Mouse (Mus musculus) MEL-GATA-1-ER (cell line): ENCODE data around the gene Hsf2bp.

Experiments
- DNase-seq: peaks from one replicate; pipeline ENCODE4 v3.0.0-alpha.2; 2012; ENCODE audit warnings: low read depth; ENCODE audit errors: extremely low read depth

Hsf2bp gene

GRCm38 (mm10) chr17:32034322-32034721 is 1.8 kb downstream of the Hsf2bp start:
- no peak for DNase-seq

- DNase-seq, result no peak
Observed at GRCm38 (mm10) chr17:32031684-32032083, 4.5 kb downstream of the Hsf2bp start.

DNA sequence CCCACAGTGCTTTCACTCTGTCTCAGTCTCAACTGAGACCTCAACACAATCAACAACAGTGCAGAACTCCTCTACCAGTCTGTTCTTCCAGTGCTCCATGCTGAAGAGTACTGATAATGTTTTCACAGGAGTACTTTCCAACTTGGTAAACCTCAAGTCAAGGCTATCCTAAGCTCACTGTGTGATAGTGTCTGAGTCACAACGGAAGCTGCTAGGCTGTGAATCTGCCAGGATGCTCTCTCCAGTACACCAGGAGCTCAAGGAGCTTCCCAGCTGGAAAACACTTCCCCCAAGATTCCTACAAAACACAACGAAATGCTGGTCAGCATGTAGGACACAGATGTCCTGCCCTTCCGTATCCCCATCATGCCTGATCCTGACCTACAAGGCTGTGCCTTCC is 7.8 kb downstream of the Hsf2bp start:
- DNase-seq, result no peak

GRCm38 (mm10) chr17:32027666-32028065 is 8.5 kb downstream of the Hsf2bp start:
- peak; percentile 36 for DNase-seq

- DNase-seq, result no peak
Observed at GRCm38 (mm10) chr17:32025386-32025785, 10.8 kb downstream of the Hsf2bp start.

- DNase-seq, result no peak
Observed at GRCm38 (mm10) chr17:32024671-32025073, 11.5 kb downstream of the Hsf2bp start.

- no peak for DNase-seq
Observed at GRCm38 (mm10) chr17:32023088-32023487, 13.1 kb downstream of the Hsf2bp start.

GRCm38 (mm10) chr17:32022551-32022950 is 13.6 kb downstream of the Hsf2bp start:
- DNase-seq, result no peak

DNA sequence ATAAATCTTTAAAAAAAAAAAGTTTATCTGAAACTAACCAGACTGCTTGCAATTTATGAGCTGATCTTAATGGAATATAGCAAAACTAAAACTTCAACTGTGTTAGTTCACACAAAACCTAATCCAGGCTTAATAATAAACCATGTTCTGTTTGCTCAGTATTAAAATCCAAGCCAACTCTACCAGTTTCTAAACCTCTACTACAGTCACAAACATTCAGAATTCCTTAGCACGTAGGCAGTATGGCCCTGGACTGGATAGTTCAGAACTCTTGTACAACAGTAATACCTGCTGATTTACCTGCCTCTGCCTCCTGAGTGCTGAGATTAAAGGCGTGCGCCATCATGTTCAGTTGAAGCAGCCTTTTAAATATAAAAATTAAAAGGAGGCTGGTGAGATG is 14.2 kb downstream of the Hsf2bp start:
- no peak for DNase-seq

DNA sequence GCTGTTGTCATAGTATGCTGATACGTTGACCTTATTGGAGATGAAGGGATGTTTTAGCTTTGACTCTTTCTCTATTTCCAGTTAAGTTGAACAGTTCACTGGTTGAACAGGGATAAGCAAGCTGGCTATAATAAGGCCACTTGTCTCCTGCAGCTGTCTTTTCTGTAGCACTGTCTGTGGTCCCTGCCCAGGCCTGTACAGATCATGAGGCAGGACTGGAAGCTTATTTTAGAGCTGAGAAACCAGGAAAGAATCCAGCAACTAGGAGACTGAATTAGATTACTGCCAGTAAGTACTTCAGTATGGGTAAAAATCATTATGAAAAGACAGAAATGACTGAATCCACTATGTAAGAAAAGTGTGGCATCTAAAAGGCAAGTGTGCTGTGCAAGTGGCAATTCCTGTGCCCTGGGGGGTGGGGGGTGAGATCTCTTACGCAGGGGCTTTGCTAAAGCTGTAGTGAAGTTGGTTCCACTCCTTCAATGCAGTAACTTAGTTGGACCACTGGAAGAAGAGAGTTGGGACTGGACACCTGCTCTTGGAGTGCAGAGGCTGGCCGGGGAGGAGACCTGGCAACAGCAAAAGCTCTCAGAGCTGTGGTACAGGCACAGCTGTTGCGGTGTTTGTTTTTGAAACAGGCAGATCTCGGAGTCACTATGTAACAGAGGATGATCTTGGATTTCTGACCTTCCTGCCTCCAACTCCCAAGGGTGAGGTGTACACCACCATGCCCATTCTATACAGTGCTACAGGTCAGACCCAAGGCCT is 17.8 kb downstream of the Hsf2bp start:
- no peak for DNase-seq

DNA sequence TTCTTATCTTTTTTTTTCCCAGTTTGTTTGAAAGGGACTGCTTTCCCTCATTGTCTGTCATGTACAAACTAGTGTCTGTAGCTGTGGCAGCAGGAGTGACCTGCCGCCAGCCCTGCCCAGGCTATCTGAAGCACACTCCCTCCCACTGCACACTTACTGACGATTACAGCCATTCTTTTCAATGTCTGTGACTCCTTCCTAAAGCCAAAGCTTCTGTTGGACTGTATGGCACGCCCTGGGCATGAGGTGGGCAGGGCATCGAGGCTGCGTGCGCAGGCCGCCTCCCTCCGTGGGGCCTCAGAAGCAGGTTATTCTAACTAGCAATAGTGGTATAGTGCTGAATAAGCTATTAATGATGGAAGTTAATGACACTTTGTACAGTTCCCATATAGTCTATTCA is 19.7 kb downstream of the Hsf2bp start:
- no peak for DNase-seq

DNA sequence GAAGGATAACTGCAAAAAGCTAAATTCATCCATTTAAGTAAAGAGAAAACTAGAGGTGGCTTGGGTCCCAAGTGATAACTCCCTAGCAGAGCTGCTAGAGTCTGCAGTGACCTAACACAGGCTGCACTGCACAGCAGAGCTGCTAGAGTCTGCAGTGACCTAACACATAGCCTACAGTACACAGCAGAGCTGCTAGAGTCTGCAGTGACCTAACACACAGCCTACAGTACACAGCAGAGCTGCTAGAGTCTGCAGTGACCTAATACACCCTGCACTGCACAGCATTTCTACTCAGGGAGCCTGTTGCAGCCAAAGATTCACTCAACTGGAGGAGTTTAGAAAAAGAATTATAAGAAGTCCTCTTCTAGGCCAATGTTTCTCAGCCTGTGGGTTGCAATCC is 22.5 kb downstream of the Hsf2bp start:
- DNase-seq, result no peak

DNA sequence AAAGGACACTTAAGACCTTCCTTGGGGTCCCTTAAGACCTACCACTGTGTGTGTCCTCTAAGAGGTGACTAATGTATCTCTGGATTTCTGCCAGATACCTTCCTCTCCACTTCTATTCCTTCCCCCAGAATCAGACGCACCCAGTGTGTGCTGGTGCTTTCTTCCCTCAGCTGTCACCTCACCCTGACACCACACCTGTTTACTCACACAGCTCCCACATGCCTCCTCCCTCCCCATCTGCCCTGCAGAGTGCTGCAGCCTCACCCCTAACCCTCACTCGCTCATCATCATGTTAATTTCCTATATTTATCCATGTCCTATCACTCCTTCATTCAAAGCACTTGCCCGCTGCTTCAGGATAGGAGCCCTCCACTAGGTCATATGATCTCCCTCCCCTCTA is 23.9 kb downstream of the Hsf2bp start:
- DNase-seq, result no peak

GRCm38 (mm10) chr17:32011694-32012093 is 24.5 kb downstream of the Hsf2bp start:
- no peak for DNase-seq

DNA sequence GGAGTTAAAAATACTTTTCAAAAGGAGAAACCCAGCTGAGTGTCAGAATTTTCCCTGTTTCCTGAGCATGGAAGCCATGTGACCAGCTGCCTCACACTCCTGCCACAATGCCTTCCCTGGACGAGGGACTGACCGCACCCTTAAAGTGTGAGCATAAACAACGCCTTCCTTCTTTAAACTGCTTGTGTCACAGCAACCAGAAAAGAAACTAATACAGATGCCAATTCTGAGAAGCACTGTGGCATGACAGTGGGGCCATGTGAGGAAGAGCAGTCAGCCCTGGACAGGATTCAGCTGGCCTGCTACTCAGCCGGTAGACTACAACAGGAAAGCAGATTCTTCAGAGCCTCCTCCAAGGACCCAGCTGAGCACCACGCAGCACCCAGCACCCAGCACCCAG is 29.3 kb downstream of the Hsf2bp start:
- DNase-seq, result no peak

DNA sequence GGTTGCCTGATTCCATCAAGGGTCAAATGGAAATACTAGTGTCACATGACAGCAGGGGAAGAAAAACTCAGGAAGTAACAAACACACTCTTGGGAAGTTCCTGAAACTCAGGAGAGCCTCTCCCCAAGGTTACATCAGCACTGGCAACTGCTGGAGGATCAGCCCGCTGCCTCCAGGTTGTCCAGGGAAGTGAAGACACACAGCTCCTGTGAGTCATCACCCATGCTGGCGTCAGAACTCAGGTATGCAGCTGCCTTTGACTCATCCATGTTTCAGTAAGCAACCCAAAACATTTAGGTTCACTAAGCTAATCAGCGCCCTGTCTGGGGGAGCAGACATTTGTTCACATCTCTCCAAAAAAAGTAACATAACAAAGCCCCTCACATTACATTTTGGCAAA is 32.9 kb downstream of the Hsf2bp start:
- DNase-seq, result no peak

DNA sequence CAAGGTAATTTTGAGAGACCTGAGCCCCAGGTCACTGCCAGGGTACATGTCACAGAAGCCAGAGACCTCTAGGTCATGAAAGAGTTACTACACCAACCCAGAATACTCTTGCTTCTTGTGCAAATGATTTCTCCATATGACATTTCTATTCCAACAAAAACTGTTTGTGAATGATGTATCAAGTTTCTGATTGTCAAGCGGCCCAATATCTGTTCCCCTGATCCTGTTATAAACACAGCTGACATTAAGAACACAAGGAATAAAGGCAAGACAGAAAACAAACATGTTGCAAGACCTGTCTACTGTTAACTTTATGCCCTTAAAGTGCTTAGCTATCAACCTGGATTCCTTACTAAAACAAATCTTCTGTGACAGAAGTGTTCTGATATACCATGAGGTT is 37.8 kb downstream of the Hsf2bp start:
- DNase-seq, result no peak

DNA sequence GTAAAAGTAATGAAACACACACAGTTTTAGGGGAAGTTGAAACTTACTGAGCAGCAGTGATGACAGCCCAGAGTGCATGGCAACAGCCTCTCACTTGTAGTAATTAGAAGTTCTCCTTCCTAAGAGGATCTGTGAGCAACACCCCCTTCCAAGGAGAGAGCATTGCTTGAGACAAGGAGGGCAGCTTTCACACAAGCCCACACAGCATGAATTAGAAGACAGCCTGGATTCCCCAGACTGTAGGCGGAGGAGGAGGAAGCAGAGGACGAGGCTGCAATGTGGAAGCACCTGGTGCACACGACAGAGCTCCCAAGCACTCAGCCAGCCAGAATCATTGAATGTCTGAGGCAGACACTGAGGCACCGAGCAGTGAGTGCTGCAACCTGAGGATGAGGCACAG is 39.8 kb downstream of the Hsf2bp start:
- DNase-seq, result no peak

DNA sequence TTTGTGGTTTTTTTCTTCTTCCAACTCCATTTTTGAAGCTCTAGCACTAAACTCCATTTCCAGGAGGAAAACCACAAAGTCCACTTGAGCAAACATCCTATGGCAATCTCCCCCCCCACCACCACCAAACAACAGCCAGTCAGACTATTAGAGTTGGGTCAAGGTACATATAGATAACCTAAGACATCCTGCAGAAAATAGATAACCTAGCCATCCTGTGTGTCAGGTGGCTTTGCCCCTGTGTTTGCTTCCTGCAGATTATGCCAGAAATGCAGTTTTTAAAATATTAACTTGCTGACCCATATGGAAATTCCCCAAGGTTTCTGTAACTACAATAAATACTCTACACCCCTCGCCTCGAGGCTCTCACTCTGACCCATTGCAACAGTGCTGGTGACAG is 40.4 kb downstream of the Hsf2bp start:
- no peak for DNase-seq

DNA sequence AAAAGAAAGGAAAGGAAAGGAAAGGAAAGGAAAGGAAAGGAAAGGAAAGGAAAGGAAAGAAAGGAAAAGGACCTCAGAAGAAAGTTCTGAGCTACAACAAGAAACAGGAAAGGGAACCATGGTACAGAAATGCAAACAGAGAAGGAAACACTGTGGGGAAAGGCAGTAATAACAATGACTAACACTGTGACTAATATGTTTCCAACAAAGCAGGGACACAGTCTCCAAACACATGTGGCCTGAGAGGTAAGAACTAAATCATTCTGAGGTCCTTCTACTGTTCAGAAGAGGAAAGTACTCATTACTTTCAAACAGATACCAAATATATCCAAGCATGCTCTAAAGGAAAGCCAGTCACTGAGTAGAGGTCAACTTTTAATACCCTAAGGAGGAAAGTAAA is 42.0 kb downstream of the Hsf2bp start:
- no peak for DNase-seq

- no peak for DNase-seq
Observed at GRCm38 (mm10) chr17:31993354-31993753, 42.8 kb downstream of the Hsf2bp start.

DNA sequence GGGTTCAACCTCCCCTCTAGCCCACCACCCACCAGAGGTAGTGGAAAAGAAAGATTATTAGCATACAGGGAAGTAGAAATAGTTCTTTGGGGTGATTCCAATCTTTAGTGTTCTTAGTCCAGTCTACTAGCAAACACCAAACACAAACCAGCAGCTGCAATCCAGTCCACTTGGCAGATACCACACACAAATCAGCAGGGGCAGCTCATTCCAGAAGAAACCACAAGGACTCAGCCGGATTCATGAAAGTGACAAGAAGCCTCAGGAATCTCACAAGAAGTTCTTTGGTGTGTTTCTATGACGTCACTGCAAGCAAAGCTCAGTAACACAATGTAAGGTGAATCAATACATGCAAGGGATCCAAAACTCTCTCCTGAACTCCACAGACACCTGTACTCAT is 44.1 kb downstream of the Hsf2bp start:
- DNase-seq, result no peak

- DNase-seq, result no peak
Observed at GRCm38 (mm10) chr17:31989035-31989434, 47.1 kb downstream of the Hsf2bp start.

DNA sequence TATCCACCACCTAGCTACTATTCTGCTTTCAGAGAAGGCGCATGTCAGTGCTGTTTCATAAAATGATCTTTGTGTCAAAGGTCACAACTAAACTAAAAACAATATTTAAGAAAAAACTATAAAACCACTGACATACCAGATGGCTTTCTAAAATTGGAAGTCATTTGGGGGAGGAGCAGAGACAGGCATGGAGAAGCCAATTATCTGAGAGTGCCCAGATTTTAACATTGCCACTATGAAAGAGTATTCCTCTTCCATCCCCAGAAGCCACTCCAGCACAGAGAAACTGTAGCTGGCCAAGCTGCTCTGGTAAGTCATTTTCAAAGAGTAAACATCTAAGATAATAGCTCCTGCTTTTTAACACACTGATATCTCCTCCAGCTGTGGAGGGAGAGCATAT is 49.2 kb downstream of the Hsf2bp start:
- DNase-seq, result no peak
